Mouse (Mus musculus): ENCODE measurements around the gene Rnf157.
"Not testable (repeated sequence)": the region's sequence is repeated elsewhere in the genome, so short reads cannot be mapped to it uniquely, and the experiment has no call there.

Rnf157 gene

DNA sequence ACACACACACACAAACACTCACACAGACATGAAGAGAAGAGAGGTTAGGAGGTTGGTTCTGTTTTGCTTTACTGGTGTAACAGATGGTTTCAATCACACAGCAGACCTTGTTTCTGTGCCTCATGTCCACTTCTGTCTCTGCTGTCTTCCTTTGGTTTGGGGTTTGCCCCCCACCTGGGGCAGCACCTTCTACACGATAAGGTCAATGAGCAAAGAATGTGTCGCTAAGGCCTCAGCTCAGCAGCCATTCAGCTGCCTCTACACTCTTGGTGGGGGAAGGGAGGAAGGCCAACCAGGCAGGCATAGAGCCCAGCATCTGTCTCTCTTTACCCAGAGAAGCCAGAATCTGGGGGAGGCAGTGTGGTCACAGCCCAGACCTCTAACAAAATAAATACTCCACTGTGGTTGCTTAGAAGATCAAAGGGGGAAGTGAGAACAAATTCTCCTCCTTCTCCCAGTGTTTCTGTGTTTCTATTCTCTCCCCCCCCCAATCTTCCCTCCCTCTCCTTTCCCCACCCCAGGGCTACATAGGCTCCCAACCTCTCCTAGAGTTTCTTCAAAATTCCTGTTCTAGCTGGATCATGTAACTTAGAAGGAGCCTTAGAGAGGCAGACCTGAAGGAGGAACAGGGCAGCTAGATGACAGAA, 5.5 kb upstream of the Rnf157 start:
- no peak for DNase-seq (ENCODE audit: low spot score in 2 of 2)

GRCm38 (mm10) chr11:116417054-116417453, 4.2 kb upstream of the Rnf157 start:
- DNase-seq (ENCODE audit: low spot score in 2 of 2): no peak

- no peak for DNase-seq (ENCODE audit: low spot score in 2 of 2)
Measured at GRCm38 (mm10) chr11:116416196-116416943, 3.5 kb upstream of the Rnf157 start.

DNA sequence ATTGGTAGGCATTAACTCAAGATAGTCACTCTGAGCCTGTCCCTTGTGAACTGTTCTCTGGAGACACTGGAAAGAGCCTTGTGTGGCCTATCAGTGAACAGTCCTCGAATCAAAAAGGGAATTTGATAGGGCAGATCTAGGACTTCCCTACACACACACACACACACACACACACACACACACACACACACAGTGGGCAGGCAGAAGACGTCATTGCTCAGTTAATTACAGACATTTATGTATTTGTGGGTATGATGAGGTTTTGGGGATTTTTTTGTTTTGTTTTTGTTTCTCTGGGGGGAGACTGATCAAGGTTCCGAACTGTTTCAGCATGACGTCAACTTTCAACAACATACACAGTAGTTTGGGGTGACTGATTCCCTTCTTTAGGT, 795 bp upstream of the Rnf157 start:
- DNase-seq (ENCODE audit: low spot score in 2 of 2): no peak

DNA sequence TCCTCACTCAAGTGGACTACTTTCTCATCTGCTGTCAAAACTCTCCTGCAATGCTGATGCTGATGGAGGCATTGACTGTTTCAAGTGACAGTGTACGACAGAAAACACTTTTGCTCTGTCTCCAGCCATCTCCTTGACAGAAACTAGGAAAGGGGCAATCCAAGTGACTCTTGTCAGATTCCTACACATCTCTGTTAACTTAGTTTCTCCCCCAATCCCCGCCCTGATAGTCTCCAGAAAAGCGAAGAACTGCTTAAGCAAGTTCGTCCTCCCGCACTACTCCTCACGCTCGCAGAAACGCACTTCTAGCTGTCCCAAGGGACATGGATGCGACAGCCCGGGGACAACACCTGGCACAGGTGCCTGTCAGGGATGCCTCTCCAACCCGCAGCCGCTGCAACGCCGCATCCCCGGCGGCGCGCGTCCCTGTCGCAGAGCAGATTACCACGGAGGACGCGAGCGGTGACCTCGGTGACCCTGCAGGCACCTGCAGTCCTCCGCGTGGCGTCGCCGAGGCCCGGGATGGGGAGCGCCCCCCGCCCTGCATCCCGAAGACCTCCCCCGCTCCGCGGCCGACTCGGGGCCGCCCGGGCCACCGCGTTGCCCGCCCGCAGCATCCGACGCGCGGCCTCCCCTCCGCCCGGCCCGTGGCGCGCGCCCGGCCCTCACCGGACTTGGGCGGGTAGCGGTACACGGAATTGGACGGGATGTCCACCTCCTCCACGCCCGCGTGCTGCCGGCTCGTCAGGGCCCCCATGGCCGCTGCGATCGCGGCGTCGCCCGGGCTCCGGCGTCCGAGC, 604 bp downstream of the Rnf157 start:
- no peak for DNase-seq (ENCODE audit: low spot score in 2 of 2)

DNA sequence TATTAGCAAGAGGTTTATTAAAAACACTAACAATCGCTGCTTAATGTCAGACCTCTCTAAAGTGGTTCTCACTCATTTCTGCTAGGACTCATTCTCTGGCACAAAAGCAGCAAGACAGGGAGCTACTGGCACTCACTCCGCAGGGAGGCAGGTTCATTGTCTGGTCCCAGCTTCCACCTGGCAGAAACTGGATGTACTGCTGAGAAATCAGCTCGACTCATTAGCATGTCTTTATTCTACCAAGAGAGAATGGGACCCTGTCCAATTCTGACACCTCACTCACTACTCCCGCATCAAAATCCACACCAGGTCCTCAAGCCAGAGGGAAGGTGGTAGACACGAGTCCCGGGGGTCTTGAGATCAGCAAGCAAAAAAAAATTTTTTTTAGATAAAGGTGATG, 1.2 kb downstream of the Rnf157 start:
- DNase-seq (ENCODE audit: low spot score in 2 of 2): no peak

- not testable (repeated sequence) for DNase-seq (ENCODE audit: low spot score in 2 of 2)
Measured at GRCm38 (mm10) chr11:116410415-116410814, 2.4 kb downstream of the Rnf157 start.

DNA sequence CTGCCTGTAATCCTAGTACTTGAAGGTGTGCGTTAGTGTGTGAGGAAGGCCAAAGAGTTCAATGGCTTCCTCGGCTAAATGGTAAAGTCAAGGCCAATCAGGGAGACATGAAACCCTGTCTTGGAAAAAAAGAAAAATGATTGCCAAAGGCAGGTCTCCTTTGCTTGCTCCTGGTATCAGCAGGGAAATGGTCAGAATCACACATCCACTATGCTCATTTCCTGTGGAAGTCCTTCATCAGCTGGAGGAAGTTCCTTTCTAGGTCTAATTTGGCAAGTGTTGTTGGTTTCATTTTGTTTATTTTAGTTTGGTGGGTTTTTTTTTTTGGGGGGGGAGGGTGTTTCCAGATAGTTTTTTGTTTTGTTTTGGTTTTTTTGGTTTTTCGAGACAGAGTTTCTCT, 3.8 kb downstream of the Rnf157 start:
- DNase-seq (ENCODE audit: low spot score in 2 of 2): no peak

DNA sequence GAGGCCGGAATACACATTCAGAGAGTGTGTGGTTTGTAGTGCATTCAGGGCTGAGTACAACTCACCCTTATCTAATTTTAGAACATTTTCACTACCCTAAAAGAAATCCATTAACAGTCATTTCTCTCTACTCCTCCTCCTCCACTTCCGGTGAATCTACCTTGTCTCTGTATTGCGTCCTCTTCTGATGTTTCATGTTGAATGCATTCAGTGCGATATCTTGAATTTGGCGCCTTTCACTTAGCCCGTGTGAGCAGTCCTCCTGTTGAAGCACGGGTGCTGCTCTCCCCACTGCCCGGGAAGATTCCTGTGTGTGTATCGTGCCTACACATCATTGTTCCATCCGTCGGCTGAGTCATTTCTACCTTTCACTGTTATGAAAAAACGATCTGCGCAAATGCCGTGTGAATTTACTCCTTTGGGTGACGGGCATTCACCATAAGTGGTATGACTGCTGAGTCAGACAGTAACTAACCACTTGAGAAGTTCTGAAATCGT, 6.6 kb downstream of the Rnf157 start:
- DNase-seq (ENCODE audit: low spot score in 2 of 2): no peak

- no peak for DNase-seq (ENCODE audit: low spot score in 2 of 2)
Measured at GRCm38 (mm10) chr11:116405601-116406000, 7.2 kb downstream of the Rnf157 start.

DNA sequence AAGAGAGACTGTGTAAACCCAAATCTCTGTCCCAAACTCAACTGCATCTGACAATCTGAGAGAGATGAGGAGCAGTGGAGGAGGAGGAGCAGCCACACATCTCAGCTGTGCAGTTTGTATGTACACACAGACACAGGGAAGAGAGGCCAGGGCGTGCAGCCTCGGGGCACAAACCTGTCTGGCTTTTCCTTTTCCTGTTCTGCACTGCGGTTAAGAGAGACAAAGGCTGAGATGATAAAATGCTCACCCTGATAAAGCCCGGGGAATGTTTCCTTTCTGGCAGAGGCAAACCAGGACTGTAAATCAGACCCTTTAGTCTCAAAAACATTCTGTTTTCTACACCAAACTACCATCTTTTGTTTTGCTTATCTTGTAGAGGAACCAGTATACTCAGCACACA, 12.3 kb downstream of the Rnf157 start:
- DNase-seq (ENCODE audit: low spot score in 2 of 2): no peak

GRCm38 (mm10) chr11:116398348-116398677, 14.5 kb downstream of the Rnf157 start:
- DNase-seq (ENCODE audit: low spot score in 2 of 2): no peak

DNA sequence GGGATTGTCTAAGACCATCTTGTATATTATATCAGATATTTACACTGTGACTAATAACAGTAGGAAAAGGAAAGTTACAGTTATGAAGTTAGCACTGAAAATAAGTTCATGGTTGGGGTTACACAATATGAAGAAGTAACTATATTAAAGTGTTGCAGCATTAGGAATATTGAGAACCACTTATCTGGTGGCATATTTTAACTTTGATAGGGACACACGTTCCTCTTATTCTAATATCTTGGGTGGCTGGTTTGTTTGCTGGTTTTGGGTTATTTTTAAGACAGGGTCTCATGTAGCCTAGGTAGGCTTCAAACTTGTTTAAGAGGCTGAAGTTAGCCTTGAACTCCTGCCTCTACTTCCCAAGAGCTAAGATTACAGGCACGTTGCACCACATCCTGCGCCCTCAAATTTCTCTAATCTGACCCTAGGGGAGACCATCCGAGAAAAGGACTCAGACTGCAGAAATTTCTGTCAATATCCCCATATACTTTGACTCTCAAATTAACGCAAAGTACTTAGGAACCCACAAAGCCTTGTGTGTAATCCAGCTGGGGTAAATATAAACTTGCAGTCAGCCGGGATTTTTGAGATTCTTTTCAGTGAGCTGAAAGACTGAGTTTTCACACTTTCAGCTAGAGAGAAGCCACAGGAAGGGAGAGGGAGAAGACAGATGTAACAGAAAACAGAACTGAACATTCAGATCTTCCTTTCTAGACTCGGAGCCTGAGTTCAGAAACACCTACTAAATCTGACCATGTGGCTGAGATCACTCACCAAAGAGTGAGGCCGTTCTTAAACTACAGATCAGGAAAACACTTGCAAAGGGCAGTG, 15.1 kb downstream of the Rnf157 start:
- no peak for DNase-seq (ENCODE audit: low spot score in 2 of 2)

- no peak for DNase-seq (ENCODE audit: low spot score in 2 of 2)
Measured at GRCm38 (mm10) chr11:116396934-116397330, 15.9 kb downstream of the Rnf157 start.

GRCm38 (mm10) chr11:116396276-116396933, 16.4 kb downstream of the Rnf157 start:
- DNase-seq (ENCODE audit: low spot score in 2 of 2): no peak

DNA sequence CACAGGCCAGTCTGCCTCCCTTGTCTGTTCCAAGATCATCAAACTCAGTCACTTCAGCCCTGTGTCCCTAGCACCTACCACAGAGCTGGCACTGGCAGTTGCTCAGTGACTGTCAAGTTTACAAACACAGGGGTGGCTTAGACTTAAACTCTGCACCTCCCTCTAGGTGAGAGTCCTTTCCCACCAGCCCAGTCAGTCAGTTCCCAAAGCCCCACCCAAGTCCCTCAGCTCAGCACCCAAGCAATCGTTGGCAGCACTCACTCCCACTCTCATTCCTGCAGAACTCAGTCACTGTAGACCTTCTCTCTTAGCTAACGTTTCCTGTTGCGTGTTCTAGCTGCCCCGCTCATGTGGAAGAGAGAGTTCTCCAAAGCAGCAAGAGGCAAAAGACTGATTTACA, 18.1 kb downstream of the Rnf157 start:
- DNase-seq (ENCODE audit: low spot score in 2 of 2): no peak

GRCm38 (mm10) chr11:116388841-116389480, 23.9 kb downstream of the Rnf157 start:
- DNase-seq (ENCODE audit: low spot score in 2 of 2): no peak

DNA sequence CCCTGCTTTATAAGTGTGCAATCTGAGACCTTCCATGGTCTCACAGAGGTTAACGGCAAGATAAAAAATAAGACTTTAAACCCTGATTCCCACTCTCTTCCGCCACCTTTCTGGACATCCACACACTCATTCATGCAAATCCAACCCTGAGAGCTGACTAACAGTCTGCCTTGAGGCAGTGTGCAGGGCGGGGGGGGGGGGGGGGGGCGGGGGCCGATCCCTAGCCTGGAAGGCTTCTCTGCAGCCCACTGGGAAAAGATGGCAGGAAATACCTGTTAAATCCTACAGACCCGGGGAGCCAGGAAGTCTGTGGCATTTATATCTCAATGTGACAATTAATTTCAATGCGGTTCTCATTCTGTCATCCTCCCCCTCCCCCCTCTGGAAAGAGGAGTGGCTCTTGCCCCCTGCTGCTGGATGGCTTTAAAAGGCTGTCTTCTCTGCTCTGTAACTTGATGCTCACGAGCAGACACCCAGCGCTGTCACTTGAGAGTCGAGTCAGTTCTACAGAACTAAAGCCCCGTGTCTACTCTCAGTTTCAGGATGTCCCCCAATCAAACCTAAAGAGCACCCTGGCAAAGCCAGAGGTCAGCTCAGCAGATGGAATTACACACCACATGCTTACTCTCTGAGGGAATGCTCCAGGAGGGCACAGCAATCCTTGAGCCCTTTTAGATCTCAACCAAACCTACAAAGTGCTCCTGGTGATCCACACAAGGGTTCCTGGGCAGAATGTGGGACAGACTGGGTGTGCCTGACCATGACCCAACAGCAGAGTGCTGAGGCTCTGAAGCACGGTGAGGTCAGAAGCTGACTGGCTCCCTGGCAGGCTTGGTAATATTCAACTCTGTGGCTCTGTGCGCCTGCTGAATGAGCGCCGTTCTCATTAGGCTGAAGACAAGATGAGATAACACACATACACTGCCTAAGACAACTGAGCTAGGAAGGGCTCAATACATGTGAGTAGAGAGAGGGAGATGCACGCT, 25.5 kb downstream of the Rnf157 start:
- DNase-seq (ENCODE audit: low spot score in 2 of 2): no peak

GRCm38 (mm10) chr11:116385999-116386398, 26.8 kb downstream of the Rnf157 start:
- no peak for DNase-seq (ENCODE audit: low spot score in 2 of 2)

GRCm38 (mm10) chr11:116384171-116384570, 28.7 kb downstream of the Rnf157 start:
- no peak for DNase-seq (ENCODE audit: low spot score in 2 of 2)
